Mouse (Mus musculus): ENCODE measurements around the gene Syn3. TPM values are rescaled to one million over a fixed set of nuclear protein-coding genes. Genes with fewer than 3 reads are reported as not detected.

Gene Syn3
- polyA plus RNA-seq, 1 experiment, result 2.6 TPM

DNA sequence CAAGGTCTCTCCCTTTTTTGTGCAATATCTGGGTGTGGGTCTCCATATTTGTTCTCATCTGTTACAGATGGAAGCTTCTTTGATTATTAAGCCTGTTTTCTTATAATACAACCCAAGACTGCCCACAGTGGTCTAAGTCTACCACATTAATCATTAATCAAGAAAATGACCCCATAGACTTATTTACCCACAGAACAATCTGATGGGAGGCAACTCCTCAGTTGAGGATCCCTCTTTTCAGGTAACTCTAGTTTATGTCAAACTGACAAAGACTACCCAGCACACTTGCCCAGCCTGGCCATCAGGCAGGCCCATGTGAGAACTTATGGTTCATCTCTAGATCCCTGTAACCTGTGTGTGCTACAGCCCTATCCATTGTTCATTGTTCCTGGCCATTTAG is 345.5 kb downstream of the Syn3 start:
- TF ChIP-seq EP300 (IDR thresholded peaks at IDR 0.05; ENCODE audit: insufficient read depth, low read depth, low read length) (no peak), POLR2A (IDR thresholded peaks at IDR 0.05; ENCODE audit: insufficient read depth, low read length) (no peak), CTCF (IDR thresholded peaks at IDR 0.05; ENCODE audit: low read depth, low read length) (no peak)
- H3K27ac ChIP-seq (ENCODE audit: insufficient read depth, low read length), result no peak overlapping the region
- no peak overlapping the region for H3K9ac ChIP-seq (ENCODE audit: low read depth, poor library complexity, severe bottlenecking)
- no peaks in the 10 kb centered on the region for H3K9me3 ChIP-seq (replicated peaks; ENCODE audit: control insufficient read depth, insufficient read depth, low read length, poor library complexity, severe bottlenecking)
- H3K4me1 ChIP-seq (ENCODE audit: control insufficient read depth, insufficient read depth, low read length), result no peaks in the 10 kb centered on the region
- no peak overlapping the region for H3K4me3 ChIP-seq (ENCODE audit: low read depth, low read length)
- H3K36me3 ChIP-seq (ENCODE audit: control insufficient read depth, insufficient read depth, low read length, poor library complexity, severe bottlenecking), result no peaks in the 10 kb centered on the region
- H3K27me3 ChIP-seq (ENCODE audit: control insufficient read depth, insufficient read depth, low read length, poor library complexity, severe bottlenecking), result no peaks in the 10 kb centered on the region

DNA sequence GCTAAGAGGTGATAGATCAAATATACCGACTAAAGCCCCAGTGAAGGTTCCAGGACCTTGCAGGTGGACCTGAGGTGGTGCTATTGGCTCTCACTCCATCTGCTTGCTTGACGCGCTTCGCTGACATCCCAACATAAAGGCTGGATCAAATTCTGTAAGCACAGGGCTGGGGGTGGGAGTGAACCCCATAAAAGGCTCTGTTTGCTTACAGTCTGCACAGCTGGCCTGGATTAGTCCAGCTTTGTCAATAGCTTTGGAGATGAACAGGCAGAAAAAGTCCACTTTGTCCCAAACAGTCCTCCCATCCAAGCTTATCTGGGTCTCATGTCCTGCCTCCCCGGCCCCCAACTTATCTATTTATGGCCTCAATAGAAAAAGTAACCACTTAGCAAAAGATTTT is 347.3 kb downstream of the Syn3 start:
- Histone ChIP-seq H3K9ac (ENCODE audit: low read depth, poor library complexity, severe bottlenecking) (no peak overlapping the region), H3K4me1 (ENCODE audit: control insufficient read depth, insufficient read depth, low read length) (no peaks in the 10 kb centered on the region), H3K9me3 (replicated peaks; ENCODE audit: control insufficient read depth, insufficient read depth, low read length, poor library complexity, severe bottlenecking) (no peaks in the 10 kb centered on the region), H3K36me3 (ENCODE audit: control insufficient read depth, insufficient read depth, low read length, poor library complexity, severe bottlenecking) (no peaks in the 10 kb centered on the region), H3K4me3 (ENCODE audit: low read depth, low read length) (no peak overlapping the region), H3K27ac (ENCODE audit: insufficient read depth, low read length) (no peak overlapping the region), H3K27me3 (ENCODE audit: control insufficient read depth, insufficient read depth, low read length, poor library complexity, severe bottlenecking) (no peaks in the 10 kb centered on the region)
- no peak for TF ChIP-seq POLR2A (IDR thresholded peaks at IDR 0.05; ENCODE audit: insufficient read depth, low read length)
- no peak for TF ChIP-seq CTCF (IDR thresholded peaks at IDR 0.05; ENCODE audit: low read depth, low read length)
- no peak for TF ChIP-seq EP300 (IDR thresholded peaks at IDR 0.05; ENCODE audit: insufficient read depth, low read depth, low read length)

DNA sequence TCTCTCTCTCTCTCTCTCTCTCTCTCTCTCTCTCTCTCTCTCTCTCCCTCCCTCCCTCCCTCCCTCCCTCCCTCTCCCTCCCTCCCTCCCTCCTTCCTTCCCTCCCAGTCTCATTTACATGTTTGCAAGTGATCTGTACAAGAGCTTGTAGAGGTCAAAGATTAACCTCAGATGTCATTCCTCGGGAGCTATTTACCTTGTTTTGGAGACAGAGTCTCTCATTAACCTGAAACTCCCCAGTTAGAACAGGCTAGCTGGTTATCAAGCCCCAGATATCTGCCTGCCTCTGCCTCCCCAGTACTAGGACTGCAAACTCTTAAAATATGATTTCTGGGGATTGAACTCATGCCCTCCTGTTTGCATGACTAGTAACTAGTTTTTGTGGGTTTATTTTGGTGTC is 348.6 kb downstream of the Syn3 start:
- Histone ChIP-seq H3K9me3 (replicated peaks; ENCODE audit: control insufficient read depth, insufficient read depth, low read length, poor library complexity, severe bottlenecking) (no peaks in the 10 kb centered on the region), H3K4me3 (ENCODE audit: low read depth, low read length) (no peak overlapping the region), H3K27ac (ENCODE audit: insufficient read depth, low read length) (no peak overlapping the region), H3K4me1 (ENCODE audit: control insufficient read depth, insufficient read depth, low read length) (no peaks in the 10 kb centered on the region), H3K36me3 (ENCODE audit: control insufficient read depth, insufficient read depth, low read length, poor library complexity, severe bottlenecking) (no peaks in the 10 kb centered on the region), H3K9ac (ENCODE audit: low read depth, poor library complexity, severe bottlenecking) (no peak overlapping the region), H3K27me3 (ENCODE audit: control insufficient read depth, insufficient read depth, low read length, poor library complexity, severe bottlenecking) (no peaks in the 10 kb centered on the region; the same call in 1 of the 2 replicates)
- no peak for TF ChIP-seq EP300 (IDR thresholded peaks at IDR 0.05; ENCODE audit: insufficient read depth, low read depth, low read length)
- TF ChIP-seq POLR2A (IDR thresholded peaks at IDR 0.05; ENCODE audit: insufficient read depth, low read length), result no peak

DNA sequence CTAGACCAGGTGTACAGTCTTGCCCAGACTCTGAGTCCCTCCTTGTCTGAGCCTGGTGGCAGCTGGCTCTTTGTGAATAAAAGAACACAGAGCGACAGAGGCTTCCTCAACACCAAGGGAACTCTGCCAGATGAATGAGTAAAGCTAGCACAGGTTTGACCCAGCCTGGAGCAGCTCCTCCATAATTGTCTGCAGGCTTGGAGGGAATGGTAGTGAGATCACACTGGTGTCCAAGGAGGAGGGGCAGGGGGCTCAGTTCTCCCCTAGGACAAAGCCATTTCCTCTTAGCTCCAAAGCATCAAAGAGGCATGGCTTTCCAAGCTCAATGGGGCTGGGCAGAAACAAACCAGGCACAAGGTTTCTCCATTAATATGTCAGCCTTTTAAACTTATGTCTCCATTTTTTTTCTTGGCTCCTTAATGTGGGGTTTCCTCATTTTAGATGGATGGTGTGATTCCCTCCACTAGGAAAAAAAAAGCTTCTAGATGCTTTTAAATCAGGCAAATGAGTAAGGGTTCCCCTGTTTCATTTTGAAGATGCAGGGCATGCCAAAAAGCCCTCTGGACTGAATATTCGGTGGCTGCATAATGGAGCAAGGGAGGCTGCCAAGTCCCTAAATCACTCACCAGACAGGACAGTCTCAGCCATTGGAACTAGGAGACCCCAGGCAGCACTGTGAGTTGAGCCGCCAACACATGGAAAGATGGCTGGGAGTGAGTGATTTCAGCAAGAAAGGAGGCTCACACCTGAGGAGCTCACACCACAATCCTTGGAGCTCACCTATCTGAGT is 349.5 kb downstream of the Syn3 start:
- Histone ChIP-seq H3K36me3 (ENCODE audit: control insufficient read depth, insufficient read depth, low read length, poor library complexity, severe bottlenecking) (no peaks in the 10 kb centered on the region), H3K4me1 (ENCODE audit: control insufficient read depth, insufficient read depth, low read length) (no peaks in the 10 kb centered on the region), H3K27me3 (ENCODE audit: control insufficient read depth, insufficient read depth, low read length, poor library complexity, severe bottlenecking) (no peaks in the 10 kb centered on the region; the same call in 1 of the 2 replicates), H3K4me3 (ENCODE audit: low read depth, low read length) (no peak overlapping the region), H3K9me3 (replicated peaks; ENCODE audit: control insufficient read depth, insufficient read depth, low read length, poor library complexity, severe bottlenecking) (no peaks in the 10 kb centered on the region), H3K27ac (ENCODE audit: insufficient read depth, low read length) (no peak overlapping the region), H3K9ac (ENCODE audit: low read depth, poor library complexity, severe bottlenecking) (no peak overlapping the region)
- TF ChIP-seq POLR2A (IDR thresholded peaks at IDR 0.05; ENCODE audit: insufficient read depth, low read length), result no peak
- no peak for TF ChIP-seq EP300 (IDR thresholded peaks at IDR 0.05; ENCODE audit: insufficient read depth, low read depth, low read length)
- no peak for TF ChIP-seq CTCF (IDR thresholded peaks at IDR 0.05; ENCODE audit: low read depth, low read length)

DNA sequence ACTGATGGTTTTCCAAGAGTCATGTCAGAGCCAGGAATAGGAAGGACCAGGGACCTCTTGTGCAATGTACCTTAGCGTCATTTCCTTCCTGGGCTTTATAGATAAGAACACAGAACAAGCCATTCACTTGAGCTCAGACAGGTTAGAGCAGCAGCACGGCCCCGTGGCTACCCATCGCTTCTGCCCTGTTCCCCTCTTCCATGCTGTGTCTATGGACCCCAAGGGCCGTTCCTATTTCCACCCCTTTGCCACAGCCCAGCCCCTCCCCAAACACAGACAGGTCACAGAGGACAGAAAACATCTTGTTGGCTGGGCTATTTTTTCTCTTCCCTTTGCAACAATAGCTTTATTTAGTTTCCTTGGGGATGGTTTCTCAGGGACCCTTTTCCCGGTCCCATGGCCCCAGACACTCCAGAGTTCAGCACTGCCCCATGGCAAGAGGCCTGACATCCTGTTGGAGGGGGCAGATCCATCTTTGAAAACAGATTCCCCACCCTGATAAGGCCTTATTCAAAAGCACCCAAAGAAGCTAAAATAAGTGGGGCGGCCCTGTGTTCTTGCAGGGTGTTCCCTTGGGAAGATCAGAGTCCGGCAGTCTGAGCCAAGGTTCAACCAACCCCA is 359.5 kb downstream of the Syn3 start:
- no peaks in the 10 kb centered on the region for H3K36me3 ChIP-seq (ENCODE audit: control insufficient read depth, insufficient read depth, low read length, poor library complexity, severe bottlenecking)
- H3K27me3 ChIP-seq (ENCODE audit: control insufficient read depth, insufficient read depth, low read length, poor library complexity, severe bottlenecking), result no peaks in the 10 kb centered on the region; the same call in 1 of the 2 replicates
- no peak for TF ChIP-seq POLR2A (IDR thresholded peaks at IDR 0.05; ENCODE audit: insufficient read depth, low read length)
- no peak for TF ChIP-seq EP300 (IDR thresholded peaks at IDR 0.05; ENCODE audit: insufficient read depth, low read depth, low read length)
- TF ChIP-seq CTCF (IDR thresholded peaks at IDR 0.05; ENCODE audit: low read depth, low read length), result no peak
- no peaks in the 10 kb centered on the region for H3K9me3 ChIP-seq (replicated peaks; ENCODE audit: control insufficient read depth, insufficient read depth, low read length, poor library complexity, severe bottlenecking)
- no peak overlapping the region for H3K4me3 ChIP-seq (ENCODE audit: low read depth, low read length)
- H3K9ac ChIP-seq (ENCODE audit: low read depth, poor library complexity, severe bottlenecking), result no peak overlapping the region
- H3K4me1 ChIP-seq (ENCODE audit: control insufficient read depth, insufficient read depth, low read length), result no peaks in the 10 kb centered on the region
- no peak overlapping the region for H3K27ac ChIP-seq (ENCODE audit: insufficient read depth, low read length)

DNA sequence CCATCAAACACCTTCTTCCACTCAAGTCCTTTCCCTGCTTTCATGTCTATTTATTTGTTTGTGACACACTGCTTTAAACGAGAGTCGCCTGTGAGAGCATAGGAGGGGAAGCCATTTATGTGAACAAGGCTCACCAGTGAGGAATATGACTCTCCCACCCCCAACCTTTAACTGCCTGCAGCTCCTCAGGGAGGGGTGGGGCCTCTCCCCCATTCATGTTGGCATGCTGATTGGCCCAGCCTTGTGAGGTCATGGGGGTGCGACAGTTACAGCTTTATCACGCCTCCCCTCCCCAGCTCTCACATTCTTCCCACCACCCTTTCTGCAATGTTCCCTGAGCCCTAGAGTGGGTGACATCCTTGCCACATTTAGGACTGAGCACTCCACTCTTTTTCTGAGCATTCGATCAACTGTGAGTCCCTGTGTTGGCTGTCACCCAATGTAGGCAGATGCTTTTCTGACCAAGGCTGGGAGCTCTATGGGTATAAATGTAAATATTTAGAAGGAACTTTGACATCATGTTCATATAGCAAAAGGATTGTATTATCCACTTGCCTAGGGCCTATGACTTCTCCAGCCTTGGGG is 361.0 kb downstream of the Syn3 start:
- no peaks in the 10 kb centered on the region for H3K4me1 ChIP-seq (ENCODE audit: control insufficient read depth, insufficient read depth, low read length)
- H3K27me3 ChIP-seq (ENCODE audit: control insufficient read depth, insufficient read depth, low read length, poor library complexity, severe bottlenecking), result no peaks in the 10 kb centered on the region; the same call in none of the 2 replicates
- no peaks in the 10 kb centered on the region for H3K9me3 ChIP-seq (replicated peaks; ENCODE audit: control insufficient read depth, insufficient read depth, low read length, poor library complexity, severe bottlenecking)
- H3K9ac ChIP-seq (ENCODE audit: low read depth, poor library complexity, severe bottlenecking), result no peak overlapping the region
- H3K4me3 ChIP-seq (ENCODE audit: low read depth, low read length), result no peak overlapping the region
- no peak overlapping the region for H3K27ac ChIP-seq (ENCODE audit: insufficient read depth, low read length)
- TF ChIP-seq EP300 (IDR thresholded peaks at IDR 0.05; ENCODE audit: insufficient read depth, low read depth, low read length) (no peak), POLR2A (IDR thresholded peaks at IDR 0.05; ENCODE audit: insufficient read depth, low read length) (no peak), CTCF (IDR thresholded peaks at IDR 0.05; ENCODE audit: low read depth, low read length) (no peak)
- H3K36me3 ChIP-seq (ENCODE audit: control insufficient read depth, insufficient read depth, low read length, poor library complexity, severe bottlenecking), result no peaks in the 10 kb centered on the region

Measured in ES-Bruce4 (cell line).